Mouse (Mus musculus) CD4-positive, CD25-positive, alpha-beta regulatory T cell, adult 4 months (primary cell): ENCODE data around the gene Kifc5b. TPM values are rescaled to one million over a fixed set of nuclear protein-coding genes. Genes with fewer than 3 reads are reported as not detected.
A peak's percentile ranks its signal among the peaks of the same experiment; 100 is the strongest.
"Not testable (repeated sequence)": the region's sequence is repeated elsewhere in the genome, so short reads cannot be mapped to it uniquely, and the experiment has no call there.

Source experiments
- ATAC-seq: one replicate; pipeline ENCODE4 v1.8.0; 2017
- polyA plus RNA-seq, 2 experiments: library from polyadenylated mRNA; unstranded; fragments of 100-300 nt; shearing (Covaris generic); gene quantifications; one replicate each; pipeline ENCODE4 v1.2.1; 2017

Kifc5b gene
- 1 to 10 TPM; 1.4 to 3.3 TPM for polyA plus RNA-seq

DNA sequence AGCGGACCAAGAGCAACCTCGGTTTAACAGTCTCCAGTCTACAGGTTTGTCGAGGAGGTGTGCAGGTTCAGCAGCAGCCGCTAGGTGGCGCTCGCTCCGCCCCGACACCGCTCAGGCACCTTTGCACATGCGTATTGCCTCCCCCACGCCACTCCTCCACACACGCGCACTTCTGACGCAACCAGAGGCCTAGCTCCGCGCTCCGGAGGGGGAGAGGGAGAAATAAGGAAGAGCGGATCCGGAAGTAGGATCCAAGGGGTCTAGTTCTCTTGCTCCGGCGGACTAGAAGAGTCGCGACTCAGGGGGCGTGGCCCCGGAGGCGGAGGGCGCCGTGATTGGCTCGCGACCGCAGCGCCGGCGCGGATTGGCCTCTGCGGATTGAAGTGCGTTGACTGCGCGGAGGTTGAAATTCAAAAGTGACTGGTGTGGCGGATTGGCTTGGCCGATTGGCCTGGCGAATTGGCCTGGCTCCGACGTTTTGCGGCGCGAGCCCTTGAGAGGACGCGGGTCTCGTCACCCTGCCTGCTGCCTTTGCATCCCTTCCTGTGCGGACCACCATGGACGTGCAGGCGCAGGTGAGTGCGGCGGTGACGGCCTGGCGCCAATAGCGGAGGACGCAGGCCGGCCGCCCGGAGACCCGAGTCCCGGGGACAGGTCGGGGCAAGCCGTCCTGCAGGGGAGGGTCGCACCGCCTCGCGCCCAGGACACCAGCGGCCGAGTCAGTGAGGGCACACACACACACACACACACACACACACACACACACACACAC is at the start of gene Kifc5b:
Gene Kifc5b (plus strand): TSS at position 381 of the 772 bp plus-strand sequence.
- ATAC-seq = peak; percentile 96

DNA sequence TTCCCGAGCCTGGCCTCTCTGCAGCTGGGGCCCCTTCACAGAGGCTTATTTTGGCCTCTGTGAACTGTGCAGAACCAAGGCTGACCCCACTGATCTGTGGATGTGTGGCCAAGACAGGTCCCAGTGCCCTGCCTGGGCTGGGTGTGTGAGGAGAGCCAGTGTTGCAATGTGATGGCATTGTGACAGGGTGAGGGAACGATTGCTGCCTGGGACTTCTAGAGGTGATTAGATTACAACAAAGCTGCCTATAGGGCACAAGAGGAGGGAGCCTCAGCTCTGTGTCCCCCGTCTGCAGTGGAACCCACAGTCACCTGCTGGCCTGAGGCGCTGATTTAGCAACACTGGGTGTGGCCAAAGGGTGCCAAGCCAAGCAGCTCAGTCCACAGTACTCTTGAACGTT is 48.1 kb upstream of the Kifc5b start:
- ATAC-seq = no peak

DNA sequence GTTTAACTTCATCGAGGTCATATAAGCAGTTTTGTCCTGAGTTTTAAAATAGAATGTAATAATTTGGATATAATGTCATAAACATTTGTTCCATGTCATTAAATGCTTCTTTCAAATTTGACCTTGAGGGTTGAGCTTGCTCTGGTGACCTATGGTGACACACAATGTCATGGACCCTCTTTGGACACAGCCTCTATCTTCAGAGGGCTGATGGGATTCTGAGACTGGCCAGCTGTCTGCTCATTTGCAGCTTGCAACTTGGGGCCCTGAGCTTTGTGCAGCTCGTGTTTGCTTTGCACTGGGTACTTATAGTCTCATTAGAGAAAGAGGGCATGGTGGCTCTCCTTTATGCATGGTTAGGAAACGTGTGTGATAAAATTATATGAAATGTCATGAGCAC is 44.0 kb upstream of the Kifc5b start:
- no peak for ATAC-seq

DNA sequence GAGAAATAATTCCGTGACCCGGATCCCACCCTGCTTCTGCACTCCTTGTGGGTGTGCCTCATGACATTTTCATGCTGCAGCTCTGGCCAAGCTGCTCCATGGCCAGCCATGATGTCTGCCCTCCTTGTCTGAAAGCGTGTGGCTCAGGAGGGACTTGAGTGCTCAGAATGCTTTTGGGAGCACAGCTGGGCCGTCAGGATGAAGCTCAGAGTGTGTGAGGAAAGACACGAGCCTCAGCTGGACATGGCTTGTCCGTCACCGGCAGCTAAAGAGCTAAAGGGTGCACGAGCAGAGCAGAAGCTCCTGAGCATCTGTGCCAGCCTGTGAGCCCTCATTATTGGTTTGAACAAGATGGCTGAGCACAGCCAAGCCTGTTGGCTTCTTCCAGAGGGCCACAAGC is 43.4 kb upstream of the Kifc5b start:
- no peak for ATAC-seq

DNA sequence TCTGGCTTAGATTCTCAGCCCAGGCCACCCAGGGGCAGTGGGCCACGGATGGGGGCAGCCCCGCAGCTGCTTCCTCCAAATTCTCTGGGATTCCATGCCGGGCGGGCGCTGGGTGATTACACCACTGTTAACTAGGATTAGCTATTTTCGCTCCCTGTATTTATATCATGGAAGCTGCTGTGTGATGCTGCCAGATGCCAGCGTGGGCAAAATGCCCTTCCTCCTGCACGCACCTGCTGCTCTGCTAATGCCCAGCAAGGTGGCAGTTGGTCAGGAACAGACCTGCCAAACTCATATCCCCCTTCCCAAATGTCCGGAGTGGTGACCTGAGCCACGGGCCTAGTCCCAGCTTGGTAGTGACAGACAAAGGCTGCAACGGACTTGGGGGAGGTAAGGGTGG is 42.3 kb upstream of the Kifc5b start:
- no peak for ATAC-seq

DNA sequence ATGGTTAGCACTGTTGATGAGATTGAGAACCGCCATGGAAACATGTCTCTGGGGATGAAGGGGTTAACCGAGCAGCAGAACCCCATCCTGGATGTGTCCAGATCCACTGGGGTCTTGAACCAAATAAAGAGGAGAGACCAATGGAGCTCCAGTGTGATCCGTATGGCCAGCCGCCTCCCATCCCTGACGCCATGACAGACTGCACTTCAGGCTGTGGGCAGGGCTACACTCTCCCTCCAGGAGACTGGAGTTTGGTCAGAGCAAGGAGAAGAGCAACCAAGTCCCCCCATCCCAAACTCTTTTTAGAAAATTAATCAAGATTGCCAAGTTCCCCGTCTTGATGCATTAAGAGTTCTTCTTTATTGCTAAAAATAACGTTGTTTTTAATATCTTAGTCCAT is 39.0 kb upstream of the Kifc5b start:
- ATAC-seq = no peak

DNA sequence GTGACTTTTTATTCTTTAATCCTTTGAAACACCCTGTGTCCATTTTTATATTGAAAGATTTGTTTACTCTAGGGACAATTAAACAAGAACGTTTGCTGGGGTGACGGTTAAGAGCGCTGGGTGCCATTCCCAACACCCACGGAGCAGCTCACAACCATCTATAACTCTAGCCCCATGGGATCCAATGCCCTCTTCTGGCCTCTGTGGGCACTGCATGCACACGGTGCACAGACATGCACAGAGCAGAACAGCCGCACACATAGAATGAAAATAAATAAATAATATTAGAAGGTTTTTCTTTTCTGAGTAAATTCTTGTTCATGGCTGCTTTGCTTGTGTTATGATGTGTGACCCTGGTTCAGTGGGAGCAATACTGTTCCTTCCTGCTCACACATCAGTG is 37.7 kb upstream of the Kifc5b start:
- ATAC-seq = no peak

DNA sequence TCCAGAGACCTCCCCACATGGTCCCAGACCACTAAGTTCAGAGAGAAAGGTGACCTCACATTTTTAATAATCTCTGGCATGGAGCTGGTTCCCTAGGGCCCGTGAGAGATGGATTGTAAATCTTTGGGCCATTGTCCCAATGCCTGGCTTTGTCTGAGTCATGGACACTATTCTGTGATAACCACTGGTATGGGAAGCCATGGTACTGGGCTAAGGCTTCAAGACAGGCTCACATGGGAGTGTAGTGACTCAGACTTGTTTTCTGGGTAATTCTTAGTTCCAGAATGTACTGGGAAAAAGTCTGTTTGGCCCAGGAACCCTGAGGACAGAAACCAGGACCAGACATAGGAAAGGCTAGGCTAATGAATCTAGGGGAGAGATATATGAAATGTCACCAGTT is 34.2 kb upstream of the Kifc5b start:
- no peak for ATAC-seq

DNA sequence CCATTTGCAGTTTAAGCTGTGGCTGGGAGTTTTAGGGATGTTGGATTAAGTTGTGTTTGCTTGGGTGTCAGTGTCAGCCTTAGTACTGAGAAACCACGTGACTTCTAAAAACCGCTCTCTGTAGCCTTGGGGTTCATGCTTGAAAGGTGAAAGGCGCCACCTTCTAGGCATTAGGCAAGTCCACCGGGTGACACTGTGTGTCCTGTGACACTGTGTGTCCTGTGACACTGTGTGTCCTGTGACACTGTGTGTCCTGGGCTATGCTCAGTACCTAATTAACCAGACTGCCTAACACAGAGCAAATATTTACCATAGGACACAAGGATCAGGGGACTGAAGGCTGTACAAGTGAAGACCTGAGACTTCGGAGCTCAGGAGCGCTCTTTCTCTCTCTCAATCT is 33.3 kb upstream of the Kifc5b start:
- no peak for ATAC-seq

DNA sequence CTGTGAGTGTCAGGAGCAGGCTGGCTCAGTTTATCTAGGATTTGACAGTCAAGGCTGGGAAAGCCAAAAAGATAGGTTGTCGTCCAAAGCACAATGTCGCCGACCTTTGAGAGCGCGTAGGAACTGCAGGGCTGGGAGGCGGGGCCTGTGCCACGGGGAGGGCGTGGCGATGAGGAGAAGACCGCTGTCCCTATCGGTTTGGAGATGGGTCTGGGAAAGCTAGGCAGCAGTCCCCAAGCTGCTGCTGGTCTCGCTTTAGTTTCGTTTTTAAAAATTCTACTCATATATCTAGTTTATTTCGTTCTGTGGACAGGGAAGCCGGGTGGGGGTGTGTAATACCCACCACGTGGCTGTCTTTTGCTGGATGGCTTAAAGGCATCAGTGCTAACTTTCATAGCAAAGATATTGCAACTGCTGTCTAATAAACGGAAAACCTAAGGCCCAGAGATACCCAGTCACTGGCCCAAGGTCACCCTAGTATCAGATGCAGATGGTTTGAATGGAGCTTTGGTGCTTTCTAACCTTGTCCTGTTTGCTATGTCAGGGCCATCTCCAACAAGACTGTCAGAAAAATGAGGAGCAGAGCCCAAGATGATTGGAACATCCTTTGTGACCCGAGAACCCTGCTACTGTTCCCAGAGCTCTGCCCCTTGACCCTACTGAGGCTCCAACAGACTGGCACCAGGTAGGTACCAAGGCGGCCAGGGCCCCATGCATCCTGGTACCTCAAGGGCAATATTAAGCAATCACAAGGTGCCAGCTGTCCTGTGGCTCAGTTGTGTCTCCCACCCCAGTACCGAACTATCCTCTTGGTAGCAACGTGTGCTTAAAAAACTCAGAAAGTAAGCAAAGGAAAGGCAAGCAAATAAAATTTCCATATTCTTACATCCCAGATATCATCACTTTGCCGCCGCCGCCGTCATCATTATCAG is 31.6 kb upstream of the Kifc5b start:
- ATAC-seq = peak; percentile 78

DNA sequence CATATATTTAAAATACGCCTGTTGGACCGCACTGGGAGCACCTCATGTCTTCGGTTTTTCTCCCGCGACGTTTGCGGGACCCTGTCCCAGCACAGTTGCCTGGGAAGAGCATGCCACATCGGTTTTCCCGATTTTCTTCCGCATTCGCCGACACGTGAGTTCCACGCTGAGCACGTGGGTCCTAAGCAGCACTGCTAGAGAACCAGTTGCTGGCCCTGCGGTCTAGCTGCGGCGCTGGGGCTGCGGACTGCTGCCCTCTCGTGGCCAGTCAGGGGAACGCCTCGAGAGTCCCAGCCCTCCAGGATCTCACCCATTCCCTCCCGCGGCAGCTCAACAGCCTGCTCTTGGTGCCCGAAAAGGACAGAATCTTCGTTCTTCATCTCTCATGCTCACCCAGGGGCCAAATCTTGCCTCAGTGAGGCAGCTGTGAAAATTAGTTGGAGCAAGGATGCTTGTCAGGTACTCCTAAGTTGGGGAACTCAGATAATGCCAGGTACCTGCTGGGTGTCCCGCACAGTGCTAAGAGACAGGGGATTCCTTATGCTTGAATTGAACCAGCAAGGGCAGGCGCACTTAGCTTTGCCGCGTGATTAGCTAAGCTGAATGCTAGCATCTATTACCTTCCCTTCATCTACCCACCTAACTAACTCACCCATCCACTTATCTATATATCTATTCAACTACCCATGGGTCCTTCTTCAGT is 30.7 kb upstream of the Kifc5b start:
- ATAC-seq = peak; percentile 93

DNA sequence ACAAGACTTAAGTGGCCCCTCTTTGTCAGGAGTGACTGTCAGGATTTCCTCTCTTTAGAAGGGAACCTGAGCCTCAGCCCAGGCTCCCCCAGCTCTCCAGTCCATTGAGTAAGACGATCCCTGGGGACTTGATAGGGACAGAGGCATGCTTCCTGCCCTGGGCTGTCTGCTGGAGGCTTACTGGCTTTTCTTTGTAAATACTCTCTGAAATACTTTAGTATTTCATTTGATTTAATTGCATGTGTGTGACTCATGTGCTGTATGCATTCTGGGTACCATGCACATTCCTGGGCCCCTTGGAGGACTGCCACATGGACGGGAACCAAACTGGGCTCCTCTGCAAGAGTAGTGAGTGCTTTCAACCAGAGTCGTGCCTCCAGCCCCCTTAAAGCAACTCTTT is 29.0 kb upstream of the Kifc5b start:
- no peak for ATAC-seq

DNA sequence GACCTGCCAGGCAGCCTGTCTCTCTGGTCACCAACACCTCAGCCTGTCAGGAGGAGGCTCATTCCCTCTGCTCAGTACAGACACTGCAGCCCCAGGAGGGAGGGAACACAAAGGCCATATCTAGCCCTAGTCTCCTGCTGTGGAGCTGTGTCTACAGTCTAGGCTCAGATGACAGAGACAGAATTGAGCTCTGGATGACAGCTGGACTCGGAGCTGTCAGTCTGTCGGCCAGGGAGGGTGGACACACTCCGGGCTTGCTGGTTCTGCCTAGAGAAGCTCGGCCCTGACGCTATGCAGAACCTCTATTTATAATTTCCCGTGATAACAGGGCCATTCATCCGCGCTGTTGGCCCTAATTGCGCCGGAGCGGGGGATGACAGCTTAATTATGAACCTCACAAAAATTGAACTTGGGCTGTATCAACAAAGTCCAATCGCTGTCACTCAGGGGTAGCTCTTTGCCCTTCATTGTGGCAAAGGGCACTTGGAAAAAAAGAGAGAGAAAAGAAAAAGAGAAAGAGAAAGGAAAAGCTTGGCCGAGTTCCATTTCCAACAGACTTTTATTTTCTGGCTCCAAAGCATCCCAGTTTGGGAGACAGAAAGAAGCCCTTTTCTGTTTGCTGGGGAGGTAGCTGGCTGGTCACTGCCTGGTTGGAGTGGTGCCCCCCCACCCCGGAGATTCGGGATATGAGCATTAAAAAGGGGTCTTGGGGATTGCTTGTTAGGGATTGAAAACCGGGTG is 24.1 kb upstream of the Kifc5b start:
- ATAC-seq = no peak

DNA sequence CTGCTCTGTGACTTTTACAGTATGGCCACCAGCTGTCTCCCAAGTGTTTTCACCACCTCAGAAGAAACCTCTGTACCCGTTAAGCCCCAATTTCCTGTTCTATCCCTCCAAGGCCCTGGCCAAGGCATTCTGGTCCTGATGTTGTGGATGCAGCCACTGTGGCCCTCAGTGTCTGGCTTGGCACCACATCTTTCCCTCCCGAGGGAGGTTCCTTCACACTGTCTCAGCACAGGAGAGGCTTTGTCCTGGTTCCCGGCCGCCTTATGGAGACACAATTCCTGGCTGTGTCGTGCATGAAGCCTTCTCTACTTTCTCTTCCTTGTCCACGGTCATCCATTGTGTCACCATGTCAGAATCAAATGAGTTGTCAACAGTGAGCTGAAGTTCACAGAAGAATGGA is 23.4 kb upstream of the Kifc5b start:
- no peak for ATAC-seq

DNA sequence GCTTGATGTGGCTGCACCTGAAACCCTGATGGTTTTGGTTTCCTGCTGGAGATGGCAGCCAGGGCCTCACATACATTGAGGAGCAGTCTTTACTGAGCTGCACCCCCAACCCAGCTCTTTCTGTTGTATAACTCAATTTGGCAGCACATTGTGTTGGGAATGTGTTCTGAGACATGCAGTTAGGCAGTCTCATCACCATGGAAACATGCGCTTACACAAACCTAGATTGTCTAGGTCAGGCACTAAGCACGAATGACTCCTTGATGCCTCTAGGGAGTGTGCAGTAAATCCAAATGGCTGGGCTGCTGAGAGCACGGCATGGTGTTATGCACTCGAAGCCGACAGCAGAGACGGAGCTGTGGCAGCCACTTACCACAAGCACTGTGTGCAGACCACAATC is 22.5 kb upstream of the Kifc5b start:
- no peak for ATAC-seq

DNA sequence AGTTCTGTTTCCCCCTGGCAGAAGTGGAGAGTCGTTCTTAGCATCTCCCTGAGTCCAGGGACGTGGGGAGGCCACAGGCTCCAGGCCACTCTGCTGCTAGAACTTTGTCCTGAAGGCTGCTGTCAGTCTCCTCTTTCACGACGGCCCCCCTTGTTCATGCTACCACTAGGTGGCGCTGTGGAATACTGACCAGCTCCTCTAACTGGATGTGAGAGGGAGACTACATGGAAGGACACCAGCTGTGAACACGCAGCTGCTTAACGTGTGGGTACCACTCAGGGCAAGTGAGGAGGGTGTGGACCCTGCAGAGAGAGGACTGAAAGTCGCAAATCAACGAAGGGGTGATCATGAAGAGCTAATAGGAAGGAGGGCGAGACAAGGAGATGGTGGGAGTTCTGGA is 21.3 kb upstream of the Kifc5b start:
- no peak for ATAC-seq

DNA sequence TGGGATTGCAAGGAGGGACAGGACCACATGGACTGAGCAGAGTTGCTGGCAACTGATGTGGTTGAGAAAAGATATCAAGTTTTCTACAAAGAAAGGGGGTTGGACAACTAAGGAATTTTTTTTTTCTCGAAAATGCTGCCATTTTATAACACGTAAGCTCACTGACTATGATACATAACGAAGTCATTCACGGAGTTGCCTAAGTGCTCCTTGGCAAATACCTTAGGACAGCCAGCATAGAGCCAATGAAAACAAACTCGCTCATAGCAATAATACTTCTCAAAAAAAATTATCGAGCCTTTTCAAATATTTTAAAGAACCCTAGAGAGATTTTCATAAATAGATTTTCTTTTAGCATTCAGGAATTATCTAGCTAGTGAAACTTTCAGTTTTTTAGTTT is 16.0 kb upstream of the Kifc5b start:
- ATAC-seq = no peak

DNA sequence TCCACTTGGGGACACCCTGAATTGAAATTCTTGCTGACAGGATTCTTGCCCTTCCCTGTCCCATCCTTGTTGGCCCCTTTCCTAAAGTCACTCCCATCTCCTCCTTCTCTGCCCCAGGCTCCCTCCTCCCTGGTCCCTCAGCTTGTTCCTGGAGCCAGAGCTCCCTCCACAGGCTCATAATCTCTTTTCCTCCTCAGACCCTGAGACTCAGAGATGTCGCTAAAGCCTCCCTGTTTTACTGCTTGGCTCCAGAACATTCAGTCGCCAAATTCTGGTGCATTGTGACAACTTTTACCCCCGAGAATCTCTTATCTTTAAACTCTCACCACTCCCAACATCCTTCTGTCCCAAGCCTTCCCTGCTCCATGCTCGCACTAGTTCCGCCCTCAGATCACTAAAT is 12.6 kb upstream of the Kifc5b start:
- ATAC-seq = no peak

DNA sequence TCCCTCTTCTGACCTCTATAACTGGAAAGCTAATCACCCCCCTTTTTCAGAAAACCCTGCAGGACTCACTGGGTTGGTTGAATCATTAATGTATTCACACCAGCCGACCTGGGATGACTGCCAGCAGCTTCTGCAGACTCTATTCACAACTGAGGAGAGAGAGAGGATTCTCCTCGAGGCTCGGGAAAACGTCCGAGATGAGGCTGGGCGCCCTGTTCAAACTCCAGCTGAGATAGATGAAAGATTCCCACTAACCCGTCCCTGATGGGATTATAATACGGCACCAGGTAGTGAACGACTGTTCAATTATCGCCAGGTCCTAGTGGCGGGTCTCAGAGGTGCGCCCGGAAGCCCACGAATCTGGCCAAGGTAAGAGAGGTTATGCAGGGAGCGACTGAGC is 9.4 kb upstream of the Kifc5b start:
- ATAC-seq = not testable (repeated sequence)

DNA sequence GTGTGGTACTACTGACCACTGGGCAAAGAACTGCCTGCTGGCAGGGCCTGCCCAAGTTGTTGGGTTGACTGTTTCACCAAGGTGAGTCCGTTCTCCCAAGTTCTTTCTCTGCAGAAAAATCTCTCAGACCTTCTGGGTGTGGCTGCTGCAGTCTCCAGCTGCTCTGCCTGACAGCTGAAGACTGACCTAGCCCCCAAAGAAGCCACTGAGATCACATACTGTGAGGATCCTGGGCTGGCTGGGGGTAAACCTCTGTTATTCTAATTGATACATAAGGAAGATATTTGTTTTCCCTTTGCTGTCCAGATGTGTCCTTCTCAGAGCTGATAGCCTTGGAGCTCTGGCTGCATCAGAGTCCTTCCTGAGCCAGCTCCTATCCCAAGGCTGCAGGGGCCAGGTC is 1.6 kb upstream of the Kifc5b start:
- ATAC-seq = no peak

DNA sequence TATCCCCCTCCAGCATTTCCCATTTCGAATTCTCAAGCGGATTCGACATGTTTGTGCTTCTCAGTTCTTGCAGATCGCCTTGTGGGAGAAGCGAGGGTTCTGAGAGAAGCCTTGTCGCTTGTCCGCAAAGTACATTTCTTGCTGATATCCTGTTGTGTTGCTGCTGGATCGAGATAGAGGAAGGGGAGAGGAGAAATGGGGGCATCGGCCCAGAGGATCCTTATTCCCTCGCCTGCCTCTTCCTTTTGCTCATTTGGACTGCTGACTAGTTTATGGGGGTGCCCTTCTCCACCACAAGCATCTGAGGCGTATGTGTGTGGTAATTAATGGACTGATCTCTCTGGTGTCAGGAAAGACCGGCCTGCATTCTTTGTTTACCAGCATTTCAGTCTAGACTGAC is 669 bp downstream of the Kifc5b start:
- ATAC-seq = not testable (repeated sequence)

DNA sequence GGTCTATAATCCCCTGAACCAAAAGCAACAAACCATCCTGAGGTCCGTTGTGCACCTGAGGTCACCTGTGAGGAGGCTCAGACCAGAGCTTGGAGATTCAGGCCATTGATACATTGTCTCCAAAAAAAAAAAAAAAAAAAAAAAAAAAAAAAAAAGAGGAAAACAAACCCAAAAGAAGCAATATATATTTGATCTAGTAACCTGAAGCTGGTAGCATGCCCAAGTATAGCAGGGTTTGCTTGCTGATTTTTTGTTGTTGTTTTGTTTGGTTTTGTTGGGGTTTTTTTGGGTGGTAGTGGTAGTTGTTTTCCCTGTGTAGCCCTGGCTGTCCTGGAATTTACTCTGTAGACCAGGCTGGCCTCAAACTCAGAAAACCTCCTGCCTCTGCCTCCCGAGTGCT is 1.5 kb downstream of the Kifc5b start:
- no peak for ATAC-seq

DNA sequence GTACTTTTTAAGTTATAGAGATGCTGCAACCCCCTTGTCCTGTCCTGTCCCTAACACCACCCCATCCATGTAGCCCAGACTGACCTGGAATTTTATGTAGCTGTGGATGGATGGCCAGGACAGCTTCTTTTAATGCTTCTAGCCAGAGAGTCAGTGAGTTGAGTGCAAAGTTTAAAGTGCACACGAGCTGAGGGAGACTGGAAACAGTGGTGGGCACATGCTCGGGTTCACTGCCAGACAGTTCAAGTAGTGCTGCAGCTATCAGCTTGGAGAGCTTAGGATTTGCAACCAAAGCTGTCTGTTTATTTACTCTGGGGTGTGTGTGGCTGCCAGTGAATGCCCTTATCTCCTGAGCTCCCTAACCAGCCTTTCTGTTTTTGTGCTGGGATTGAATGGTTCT is 2.6 kb downstream of the Kifc5b start:
- not testable (repeated sequence) for ATAC-seq
